Mouse (Mus musculus): ENCODE measurements around the gene Reg3g.

- TF ChIP-seq TAL1 (IDR thresholded peaks at IDR 0.05; ENCODE audit: low read length) = no peak
- TF ChIP-seq GATA1 (IDR thresholded peaks at IDR 0.05; ENCODE audit: low read length) = no peak
These were observed 43.2 kb downstream of the Reg3g start for GRCm38 (mm10) chr6:78425497-78425896.

Data from erythroblast, embryonic 14.5 days (primary cell).